Mouse (Mus musculus) R1 (cell line): ENCODE measurements around the gene Ckap4.
A peak's percentile ranks its signal among the peaks of the same experiment; 100 is the strongest.

Experiments
- DNase-seq: peaks from one replicate; pipeline ENCODE4 v3.0.0-alpha.2; 2018; ENCODE audit warnings: low read depth, low spot score

Gene Ckap4

DNA sequence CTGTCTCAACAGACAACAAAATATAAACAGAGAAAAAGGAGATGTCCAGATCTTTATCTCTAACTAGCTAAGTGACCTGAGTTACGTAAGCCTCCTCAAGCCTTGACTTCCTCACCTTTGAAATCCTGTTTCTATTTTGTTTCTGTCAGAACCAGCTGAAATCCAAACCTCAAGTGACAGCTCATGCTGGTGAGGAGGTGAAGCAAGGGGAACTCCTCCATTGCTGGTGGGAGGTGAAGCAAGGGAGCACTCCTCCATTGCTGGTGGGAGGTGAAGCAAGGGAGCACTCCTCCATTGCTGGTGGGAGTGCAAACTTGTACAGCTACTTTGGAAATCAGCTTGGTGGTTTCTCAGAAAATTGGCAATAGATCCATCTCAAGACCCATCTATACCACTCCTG is 25.3 kb downstream of the Ckap4 start:
- no peak for DNase-seq

DNA sequence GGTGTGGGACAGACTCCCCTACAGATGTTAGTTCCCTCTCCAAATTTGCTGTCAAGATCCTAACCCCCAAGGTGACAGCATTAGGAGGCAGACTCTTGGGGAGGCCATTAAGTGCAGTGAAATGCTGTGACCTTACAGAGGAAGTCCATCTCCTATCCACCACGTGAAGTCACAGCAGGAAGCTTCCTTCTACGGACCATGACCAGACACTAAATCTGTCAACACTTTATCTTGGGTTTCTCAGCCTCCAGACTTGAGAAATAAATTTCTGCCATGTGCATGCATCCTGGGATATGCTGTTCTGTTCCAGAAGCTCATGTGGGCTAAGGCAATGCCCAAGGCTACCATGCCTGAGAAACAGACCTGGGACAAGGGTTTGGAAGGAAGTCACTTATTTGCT is 35.0 kb downstream of the Ckap4 start:
- no peak for DNase-seq

DNA sequence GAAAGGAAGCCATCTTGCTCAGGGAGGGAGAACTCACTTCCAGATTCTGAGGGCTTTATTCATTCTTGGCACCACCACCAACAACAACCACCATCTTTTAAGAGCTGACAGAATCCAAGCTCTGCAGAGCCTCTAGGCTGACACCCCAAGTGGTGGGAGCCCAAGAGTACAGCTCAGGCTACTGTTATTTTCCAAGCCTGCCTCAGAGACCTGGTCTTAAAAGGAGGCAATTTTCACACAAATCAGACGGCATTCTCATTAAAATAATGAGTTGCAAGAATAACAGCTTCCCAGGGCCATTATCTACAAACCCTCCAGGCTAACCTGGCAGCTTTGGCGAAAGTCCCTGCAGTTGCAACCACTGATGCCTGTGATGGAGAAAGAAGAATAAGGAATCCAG is 37.1 kb downstream of the Ckap4 start:
- no peak for DNase-seq

DNA sequence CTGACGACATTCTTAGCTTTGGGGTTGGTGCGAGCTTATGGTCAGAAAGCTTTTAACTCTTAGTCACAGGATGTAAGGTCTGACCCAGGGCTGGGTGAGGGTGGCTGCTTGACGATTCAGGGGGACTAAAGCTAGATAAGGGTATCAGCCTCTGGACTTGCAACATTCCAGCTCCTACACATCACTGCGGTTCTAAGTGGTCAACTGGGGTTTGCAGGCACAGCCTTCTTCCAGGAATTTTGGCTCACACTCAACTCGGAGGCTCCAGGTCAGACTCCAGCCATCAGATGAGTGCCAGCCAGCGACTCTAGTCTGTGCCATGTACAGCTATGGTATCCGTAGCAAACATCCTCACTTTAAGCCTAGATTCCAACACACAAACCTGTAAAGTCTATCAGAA is 39.4 kb downstream of the Ckap4 start:
- no peak for DNase-seq

DNA sequence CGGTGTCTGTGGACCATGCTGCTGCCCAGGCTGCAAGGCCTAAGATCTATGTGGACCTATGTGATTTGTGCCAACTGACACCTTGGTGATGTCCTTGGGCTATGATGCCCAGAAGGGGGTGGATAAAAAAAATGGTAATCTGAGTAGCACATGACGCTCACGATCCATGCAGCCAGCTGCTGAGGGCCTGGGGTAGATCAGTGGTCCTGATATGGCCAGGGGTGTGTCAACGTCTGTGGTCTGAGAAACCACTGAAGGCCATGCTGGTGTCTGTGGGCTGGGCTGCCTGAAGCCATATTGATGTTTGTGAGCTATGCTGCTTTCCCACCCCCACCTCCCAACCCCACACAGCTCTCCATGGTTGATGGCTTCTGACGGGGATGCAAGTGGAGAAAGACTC is 43.7 kb downstream of the Ckap4 start:
- no peak for DNase-seq

DNA sequence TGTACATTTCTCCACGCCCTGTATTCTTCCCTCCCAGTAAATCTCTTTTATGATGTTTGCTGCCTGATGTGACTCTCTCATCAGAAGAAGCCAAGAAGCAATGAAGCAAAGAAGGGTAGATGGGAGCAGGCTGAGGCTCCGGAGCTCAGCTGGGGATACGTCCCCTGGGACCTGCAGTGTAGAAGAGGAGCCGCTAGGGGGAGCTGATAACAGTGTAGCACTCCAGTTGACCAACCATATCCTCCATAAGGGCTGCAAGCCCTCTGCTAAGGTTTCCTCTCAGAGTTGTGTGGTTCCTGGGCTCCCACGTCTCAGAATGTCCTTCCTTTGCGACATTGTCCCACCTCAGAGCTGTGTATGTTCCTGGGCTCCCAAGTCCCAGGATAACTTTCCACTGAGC is 45.5 kb downstream of the Ckap4 start:
- peak; percentile 82 for DNase-seq

DNA sequence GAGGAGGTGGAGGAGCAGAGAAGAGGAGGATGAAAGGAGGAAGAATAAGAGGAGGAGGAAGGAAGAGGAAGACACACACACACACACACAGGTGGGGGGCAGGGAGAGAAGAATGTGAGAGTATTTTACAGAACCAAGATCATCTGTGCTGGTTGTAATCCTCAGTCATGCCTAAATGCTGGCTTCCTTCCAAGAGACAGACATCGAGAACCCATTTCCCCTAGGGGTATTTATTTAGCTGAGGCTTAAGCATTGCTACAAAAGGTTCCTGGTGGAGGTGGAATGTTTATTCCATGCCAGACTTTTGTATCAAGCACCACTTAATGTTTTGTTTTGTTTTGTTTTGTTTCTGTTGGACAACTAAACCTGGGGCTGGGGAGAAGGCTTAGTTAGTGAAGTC is 49.2 kb downstream of the Ckap4 start:
- no peak for DNase-seq

DNA sequence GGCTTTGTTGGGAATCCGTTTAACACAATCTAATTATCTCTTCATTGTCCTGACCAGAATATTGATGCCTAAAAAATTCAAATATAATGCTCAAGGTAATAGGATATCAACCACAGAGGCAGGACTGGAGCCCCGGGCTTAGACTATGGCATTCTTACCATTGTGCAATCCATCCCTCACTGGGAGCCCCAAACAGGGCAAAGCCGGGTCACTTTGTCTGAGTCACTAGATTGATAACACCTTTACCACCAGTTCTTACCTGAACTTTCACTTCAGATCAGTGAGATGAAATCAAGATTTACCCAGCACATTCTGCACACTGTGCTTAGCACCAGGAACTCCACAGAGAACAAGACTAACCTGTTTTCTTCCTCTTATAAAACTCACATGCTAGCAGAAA is 50.3 kb downstream of the Ckap4 start:
- no peak for DNase-seq

DNA sequence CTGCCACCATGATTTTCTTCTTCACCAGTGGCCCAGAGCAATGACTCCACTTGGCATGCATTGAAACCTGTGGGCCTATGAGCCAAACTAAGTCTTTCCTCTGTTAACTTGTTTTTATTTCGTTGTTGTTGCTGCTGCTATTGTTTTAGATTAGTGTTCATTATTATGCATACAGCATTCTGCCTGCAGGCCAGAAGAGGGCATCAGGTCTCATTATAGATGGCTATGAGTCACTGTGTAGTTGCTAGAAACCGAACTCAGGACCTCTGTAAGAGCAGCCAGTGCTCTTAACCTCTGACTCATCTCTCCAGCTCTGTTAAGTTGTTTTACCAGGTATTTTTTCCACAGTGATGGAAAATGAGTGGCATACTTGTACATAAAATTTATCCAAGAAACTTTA is 50.8 kb downstream of the Ckap4 start:
- DNase-seq: no peak

DNA sequence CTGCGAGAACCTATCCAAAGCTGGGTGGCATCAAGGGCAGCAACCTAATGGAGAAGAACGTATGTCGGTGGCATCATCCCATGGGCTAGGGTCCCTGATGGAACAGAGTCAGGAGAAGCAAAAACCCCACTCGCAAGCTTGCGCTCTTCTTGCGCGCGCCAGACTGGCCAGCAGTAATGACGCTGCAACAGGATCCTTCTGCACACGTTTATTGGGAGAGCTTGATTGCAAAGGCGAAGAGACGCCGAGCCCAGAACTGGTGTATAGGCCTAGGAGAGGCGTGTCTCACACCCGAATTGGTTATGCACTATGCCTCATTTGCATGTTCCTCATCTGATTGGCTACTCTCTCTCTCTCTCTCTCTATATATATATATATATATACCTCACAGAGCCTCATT is 51.4 kb downstream of the Ckap4 start:
- peak; percentile 21 for DNase-seq

DNA sequence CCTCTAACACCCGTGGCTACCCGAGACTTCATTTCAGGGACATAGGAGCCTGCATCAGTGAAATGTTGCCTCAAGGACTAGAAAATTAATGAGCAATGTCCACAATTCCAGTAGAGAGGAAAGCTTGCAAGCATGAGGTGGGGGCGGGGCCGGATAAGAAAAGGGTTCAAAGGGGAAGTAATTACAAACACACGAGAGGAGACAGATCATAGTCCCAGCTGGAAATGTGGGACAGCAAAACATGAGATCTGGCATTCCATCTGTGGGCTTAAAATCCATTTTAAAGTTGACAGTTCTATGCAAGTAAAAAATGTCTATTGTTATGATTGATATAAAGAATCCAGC is 52.6 kb downstream of the Ckap4 start:
- no peak for DNase-seq

DNA sequence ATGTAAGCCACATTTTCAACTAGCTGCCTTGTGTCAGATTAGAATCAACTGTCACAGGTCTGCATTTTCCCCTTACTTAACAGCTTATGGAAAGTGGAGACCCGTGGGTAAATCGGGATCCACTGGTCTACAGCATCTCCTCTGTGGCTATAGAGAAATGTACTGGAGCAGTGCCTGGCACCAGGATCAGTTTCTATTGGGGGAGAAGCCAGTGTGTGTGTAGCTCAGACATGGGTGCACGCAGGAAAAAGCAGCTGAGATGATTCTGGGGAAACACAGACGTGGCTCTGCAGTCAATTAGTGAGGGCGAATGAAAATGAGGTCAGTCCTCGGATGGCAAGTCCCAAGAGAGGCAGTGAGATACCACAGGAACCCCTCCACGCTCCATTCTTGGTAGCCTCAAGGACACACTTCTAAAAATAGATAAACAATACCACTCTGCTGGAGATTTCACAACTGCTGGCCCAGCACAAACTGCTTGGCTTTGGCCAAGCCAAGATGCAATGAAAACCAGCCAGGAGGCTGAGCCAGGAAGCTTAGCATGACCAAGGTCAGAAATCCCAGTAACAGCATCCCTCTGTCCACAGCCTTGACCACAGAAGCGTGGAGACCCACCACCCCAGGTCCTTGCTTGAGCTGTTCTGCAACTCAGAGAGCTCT is 53.1 kb downstream of the Ckap4 start:
- DNase-seq: no peak

DNA sequence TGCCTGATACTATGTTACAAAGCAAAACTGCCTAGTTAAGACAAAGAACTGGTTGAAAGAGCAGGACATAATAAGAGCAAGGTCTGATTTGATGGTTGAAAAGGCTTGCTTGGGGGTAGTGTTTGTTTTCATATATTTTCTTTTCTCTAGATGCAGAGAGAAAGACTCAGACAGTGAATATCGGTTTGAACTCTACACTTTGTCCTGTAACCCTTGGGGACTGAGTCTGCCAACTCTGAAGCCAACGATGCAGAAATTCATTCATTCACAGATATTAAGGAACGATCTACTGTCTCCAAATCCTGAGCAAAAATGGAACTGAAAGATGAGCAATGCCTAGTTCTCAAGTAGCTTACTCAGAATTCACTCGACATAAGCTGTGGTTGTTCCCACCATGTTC is 53.7 kb downstream of the Ckap4 start:
- no peak for DNase-seq

DNA sequence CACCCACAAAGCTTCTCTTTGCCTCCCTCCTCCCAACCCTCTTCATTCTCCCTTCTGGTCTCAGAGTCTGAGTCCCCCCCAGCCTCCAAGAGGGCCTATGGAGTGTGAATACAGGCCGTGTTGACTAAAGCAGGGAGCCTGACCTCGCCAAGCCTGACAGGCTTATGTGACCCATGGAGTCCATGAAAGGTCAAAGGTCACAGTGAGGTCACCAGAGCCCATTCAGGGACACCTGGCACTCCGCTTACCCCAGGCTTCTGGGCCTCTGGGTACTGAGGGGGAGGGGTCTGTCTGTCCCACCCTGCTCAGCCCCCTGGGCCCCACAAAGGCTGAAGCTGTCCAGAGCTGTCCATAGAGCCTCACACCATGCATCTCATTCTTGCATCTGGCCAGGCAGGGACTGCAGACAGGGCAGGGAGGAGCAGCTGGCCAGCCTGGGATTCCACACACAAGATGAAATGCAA is 56.2 kb downstream of the Ckap4 start:
- DNase-seq: peak; percentile 43

DNA sequence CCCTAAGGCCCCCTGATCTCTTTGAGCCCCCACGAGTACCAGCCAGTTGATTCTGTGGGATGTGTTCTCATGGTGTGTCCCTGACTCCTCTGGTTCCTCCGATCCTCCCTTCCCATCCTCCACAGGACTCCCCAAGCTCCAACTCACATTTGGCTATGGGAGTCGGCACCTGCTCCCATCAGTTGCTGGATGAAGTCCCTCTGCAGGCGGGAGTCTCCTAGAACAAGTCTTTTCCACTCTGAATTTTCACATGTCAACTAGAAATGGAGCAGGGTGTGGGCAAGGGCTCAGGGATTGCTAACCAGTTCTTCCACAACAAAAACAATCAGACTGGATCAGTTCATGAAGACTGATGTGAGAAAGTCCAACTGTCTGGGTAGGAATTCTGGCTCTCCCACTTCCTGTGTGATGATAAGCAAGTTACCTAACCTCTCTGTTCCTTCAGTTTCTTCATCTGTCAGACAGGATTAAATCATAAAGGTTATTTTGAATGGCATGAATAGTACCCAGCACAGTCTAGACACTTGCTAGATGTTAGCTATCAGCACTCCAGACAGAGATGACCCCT is 56.7 kb downstream of the Ckap4 start:
- DNase-seq: no peak
